Mouse (Mus musculus): Measurements from ENCODE around the gene Vdac1.
A peak's percentile ranks its signal among the peaks of the same experiment; 100 is the strongest.

Gene Vdac1

DNA sequence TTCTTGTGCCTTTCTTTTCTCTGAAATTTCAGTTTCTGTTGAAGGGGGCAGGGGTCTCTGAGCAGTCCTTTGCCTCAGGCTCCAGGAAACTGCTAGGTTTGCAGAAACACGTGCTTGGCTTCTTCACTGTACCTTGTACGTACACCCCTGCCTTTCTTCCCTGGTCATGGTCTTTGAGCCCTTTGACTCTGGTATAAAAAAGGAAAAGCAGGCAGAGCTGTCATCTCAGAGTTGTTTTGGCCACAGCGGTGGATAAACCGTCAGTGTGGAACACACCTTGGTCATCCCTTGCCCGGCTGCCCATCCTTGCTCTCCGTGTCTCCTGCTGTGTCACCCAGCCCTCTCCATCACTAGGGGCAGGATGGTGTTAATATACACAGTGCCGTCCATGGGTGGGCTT, 59.2 kb downstream of the Vdac1 start:
- DNase-seq (ENCODE audit: low spot score in 2 of 2) = no peak

DNA sequence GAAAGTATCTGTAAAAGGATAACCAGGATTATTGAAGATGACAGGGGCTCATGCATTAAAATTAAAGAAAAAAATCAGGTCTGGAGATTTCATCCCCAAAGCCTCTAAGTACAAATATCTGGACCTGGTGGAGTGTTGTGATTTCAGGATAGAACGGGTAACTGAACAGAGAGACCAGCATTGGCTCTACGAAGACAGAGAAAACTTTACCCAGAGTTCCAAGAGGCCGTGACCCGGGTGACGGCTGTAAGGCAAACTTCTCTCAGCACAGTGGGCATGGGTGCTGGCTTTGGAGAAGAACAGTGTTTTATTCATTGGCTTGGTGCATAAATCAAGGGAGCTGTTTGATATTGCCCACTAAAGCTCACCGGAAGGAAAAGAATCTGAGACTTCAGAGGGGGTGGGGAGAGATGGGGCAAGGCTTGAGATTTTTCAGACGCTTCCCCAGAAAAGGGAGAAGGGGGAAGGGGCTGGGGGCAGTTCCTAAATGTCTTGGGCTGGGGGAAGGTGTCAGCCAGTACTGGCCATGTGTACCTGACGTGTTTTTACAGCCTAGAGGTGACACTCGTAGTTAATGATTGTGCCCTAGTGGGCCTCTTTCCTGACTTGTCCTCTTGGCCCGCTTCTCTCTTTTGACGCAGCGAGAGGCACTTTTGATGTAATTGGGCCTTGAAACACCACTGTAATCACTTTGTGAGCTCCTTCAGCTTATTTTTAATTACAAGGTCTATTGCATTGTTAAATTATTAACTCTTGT, 59.8 kb downstream of the Vdac1 start:
- DNase-seq (ENCODE audit: low spot score in 2 of 2) = no peak

DNA sequence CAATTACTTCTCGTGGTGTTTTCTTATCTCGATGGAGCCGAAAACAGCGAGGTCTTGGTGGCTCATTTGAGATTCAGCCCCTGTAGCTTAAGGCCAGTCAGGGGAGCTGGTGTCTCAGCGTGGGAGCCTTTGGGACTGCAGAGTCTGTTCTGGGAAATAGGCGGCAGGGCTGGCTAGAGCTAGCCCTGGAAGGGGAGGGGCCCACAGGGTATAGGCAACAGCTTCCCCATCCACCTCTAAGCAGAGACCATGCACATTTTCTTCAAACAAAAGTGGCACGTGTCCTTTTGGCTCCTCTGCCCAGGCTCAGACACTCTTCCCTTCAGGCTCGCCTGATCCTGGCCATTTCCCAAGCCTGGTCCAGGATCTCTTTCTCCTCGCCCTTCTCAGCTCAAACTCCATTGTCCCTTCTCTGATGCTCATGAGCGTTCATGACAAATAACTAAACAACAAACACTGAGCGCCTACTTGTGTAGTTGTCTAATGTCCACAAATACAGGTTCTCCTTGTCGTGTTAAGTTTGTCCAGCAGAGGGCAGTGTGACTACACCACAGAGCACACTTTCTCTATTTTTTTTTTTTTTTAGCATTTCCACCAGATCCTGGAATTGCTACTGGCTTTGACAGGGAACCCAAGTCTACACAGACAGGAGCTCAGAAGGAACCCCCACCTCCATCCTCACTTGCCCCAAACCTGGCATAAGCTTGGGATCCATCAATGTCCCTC, 60.6 kb downstream of the Vdac1 start:
- peak; percentile 26 to 47 for DNase-seq (ENCODE audit: low spot score in 2 of 2)

DNA sequence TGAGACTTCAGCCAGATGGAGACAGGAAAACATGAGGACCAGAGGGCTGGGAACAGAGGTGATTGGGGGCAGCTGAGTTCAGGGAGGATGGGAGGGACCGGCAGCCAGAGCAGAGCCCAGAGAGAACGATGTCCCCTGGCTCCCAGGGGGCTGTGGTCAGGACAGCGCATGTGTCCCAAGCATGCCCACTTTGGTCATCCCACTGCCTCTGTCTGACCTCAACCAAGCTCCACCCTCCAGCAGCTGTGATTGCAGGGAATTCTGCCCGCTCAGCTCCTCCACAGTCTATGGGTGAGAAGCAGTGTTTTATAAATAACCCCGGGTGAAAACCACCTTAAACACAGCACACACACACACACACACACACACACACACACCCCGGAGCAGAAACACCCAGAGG, 68.8 kb downstream of the Vdac1 start:
- DNase-seq (ENCODE audit: low spot score in 2 of 2) = no peak

DNA sequence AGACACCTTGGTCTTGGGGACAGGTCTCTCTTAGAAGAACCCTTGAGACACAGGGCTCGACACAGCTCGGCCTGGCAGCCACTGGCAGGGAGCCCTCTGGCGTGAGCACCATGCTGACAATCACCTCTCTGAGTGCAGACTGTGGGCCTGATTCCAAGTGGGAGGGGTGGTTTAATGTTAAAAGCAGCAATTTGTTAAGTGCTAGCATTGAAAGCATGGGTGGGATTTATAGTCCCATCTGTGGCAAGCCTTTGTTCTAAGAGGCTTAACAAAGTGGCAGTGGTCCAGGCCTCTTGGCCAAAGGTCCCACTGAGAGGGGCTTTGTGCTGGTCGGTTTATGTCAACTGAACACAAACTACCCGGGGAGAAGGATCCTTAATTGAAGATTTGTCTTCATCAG, 70.9 kb downstream of the Vdac1 start:
- no peak for DNase-seq (ENCODE audit: low spot score in 2 of 2)

DNA sequence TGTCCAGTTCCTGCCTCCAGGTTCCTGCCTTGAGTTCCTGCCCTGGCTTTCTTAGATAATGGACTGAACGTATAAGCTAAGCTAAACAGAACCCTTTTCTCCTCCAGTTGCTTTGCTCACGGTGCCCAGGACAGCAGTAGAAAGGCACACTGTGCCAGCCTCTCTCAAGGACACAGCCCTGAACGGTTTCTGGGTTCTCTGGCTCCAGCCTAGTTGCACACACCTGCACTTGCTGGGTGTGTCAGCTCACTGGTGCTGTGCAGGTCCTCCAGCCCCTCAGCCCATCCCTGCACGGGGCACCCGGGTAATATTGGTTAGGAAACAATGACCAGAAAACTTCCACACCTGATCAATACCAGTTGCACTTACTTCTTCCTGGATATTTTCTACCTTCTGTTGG, 71.5 kb downstream of the Vdac1 start:
- no peak for DNase-seq (ENCODE audit: low spot score in 2 of 2)

DNA sequence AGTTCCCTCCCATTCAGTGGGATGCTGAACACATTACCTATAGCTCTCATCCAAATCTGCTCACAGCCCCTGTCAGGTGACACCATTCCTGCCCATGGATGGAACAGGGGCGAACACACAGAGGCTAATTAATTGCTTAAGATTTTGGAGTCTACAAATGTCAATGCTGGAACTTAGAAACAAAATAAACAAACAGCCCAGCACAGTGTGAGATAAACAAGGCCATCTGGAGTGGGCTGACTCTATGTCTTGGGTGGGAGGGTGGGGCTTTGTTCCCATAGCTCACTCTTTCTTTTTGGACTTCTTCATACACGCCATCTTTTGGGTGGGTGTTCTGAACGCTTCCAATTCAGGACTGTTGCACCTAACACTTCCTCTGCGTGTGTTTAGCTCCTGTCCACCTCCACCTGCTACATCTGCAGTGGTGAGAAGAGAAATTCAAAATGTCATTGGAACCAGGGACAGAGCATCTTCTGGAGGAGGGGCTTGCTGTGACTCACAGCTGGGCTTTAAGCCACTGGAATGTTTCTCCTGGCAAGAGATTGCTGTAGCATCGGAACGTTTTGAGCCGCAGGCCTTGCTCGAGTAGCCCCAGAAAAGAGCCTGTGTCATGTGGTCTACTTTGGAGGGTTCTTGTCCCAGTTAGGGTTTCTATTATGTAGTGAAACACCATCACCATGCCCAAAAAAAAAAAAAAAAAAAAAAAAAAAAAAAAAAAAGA, 72.6 kb downstream of the Vdac1 start:
- DNase-seq (ENCODE audit: low spot score in 2 of 2) = no peak

DNA sequence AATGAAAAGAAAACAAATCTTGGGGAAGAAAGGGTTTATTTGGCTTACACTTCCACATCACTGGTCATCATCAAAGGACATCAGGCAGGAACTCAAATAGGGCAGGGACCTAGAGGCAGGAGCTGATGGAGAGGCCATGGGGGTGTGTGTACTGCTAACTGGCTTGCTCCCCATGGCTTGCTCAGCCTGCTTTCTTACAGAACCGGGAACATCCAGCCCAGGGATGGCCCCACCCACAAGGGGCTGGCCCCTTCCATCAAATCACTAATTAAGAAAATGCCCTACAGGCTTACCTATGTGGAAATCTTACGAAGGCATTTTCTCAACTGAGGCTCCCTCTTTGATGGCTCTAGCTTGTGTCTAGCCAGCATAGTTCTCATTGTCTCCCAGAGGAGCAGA, 73.1 kb downstream of the Vdac1 start:
- DNase-seq (ENCODE audit: low spot score in 2 of 2) = no peak

DNA sequence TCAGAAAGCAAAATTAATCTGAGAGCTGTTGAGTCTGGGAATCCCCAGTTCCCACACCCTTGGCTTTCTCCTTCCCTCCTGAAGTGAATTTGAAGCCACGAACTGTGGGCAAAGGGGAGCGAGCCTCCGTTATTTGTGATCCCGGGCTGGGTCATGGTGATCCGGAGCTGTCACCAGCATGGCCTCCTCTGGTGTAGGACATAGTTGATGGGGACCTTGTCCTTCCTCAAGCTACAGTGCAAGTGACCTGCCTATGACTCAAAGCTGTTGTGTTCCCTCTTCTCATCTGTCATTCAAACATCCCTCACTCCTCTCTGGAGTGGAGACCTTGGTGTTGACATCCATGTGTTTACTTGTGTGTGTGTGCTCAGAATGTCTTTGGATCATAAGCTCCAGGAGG, 74.8 kb downstream of the Vdac1 start:
- no peak for DNase-seq (ENCODE audit: low spot score in 2 of 2)

DNA sequence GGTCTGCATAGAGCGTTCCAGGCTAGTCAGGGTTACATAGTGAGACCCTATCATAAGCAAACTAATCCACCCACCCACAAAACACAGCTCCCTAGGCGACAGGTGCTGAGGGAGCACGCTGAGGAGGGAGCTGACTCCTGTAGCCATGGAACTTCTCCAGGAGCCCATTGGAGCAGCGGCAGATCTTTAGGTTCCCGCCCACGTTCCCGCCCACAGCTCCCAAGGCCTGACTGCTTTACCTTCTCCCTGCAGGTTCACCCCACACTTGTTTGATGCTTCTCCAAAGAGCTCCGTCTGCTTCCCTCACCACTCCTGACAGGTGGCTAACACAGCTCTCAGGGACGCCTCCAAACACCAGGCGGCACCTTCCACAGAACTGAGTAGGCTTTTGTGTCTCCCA, 76.5 kb downstream of the Vdac1 start:
- no peak for DNase-seq (ENCODE audit: low spot score in 2 of 2)
